Mouse (Mus musculus) regulatory T cell (primary cell): ENCODE data around the gene Adamts4.
"Not testable (repeated sequence)": the region's sequence is repeated elsewhere in the genome, so short reads cannot be mapped to it uniquely, and the experiment has no call there.

Experiments used
- in situ Hi-C: fragments of 300-600 bp; cut with MboI, MseI; formaldehyde crosslinking; loops from one replicate; pipeline ENCODE4 v1.15.1; 2025; ENCODE audit warnings: high pct_unique_total_duplicates

Adamts4 gene

GRCm38 (mm10) chr1:171306157-171306556 is 55.9 kb downstream of the Adamts4 start:
- in situ Hi-C loops = not testable (repeated sequence)

GRCm38 (mm10) chr1:171309321-171309720 is 59.1 kb downstream of the Adamts4 start:
- in situ Hi-C loops = no loop called here
